Mouse (Mus musculus) spleen, adult 2 months (tissue): ENCODE results near the gene Immp2l. TPM values are rescaled to one million over a fixed set of nuclear protein-coding genes. Genes with fewer than 3 reads are reported as not detected.

Experiments
- DNase-seq, 2 experiments: peaks; one replicate each; pipeline versions ENCODE4 v3.0.0 to v3.0.0-alpha.2; 2012 to 2021; ENCODE audit warnings: low spot score in 2 of 2, low read depth in 1 of 2
- H3K27ac ChIP-seq: fragments of 200-500 bp; 2 replicates; pipeline ENCODE4 v1.5.1; 2012; ENCODE audit warnings: low read length, inconsistent platforms; ENCODE audit not compliant: insufficient read depth
- H3K27me3 ChIP-seq: fragments of 200-500 bp; 2 replicates; pipeline ENCODE4 v1.6.1; 2012; ENCODE audit warnings: mild to moderate bottlenecking, moderate library complexity, low read length, inconsistent platforms; ENCODE audit not compliant: control insufficient read depth, insufficient read depth
- H3K36me3 ChIP-seq: fragments of 200-500 bp; 2 replicates; pipeline ENCODE4 v1.6.1; 2012; ENCODE audit warnings: mild to moderate bottlenecking, low read length, inconsistent platforms; ENCODE audit not compliant: control insufficient read depth, insufficient read depth
- H3K4me1 ChIP-seq: fragments of 200-500 bp; 2 replicates; pipeline ENCODE4 v1.6.1; 2011; ENCODE audit warnings: inconsistent platforms; ENCODE audit not compliant: control insufficient read depth, insufficient read depth, insufficient read length
- H3K4me3 ChIP-seq: fragments of 200-500 bp; 2 replicates; pipeline ENCODE4 v1.5.1; 2011; ENCODE audit warnings: mild to moderate bottlenecking, inconsistent platforms; ENCODE audit not compliant: insufficient read depth, insufficient read length; ENCODE audit errors: extremely low read depth
- CTCF ChIP-seq: fragments of 200-500 bp; IDR thresholded peaks from 2 replicates; pipeline ENCODE4 v1.5.1; 2011; ENCODE audit warnings: mild to moderate bottlenecking, inconsistent platforms; ENCODE audit not compliant: insufficient read depth, insufficient read length, insufficient replicate concordance; ENCODE audit errors: extremely low read depth
- POLR2A ChIP-seq: fragments of 200-500 bp; IDR thresholded peaks from 2 replicates; pipeline ENCODE4 v1.6.1; 2011; ENCODE audit warnings: low read depth, low read length, inconsistent platforms
- WGBS: fragments of 180-500 bp; shearing (Covaris S2); methylation state at CpG from one replicate; pipeline ENCODE4 v1.1.7; 2018; 5-methylcytosine and 5-hydroxymethylcytosine counted together
- polyA plus RNA-seq: library from polyadenylated mRNA; depleted of rRNA; stranded (reverse); fragments of >200 nt; gene quantifications from 2 replicates; pipeline ENCODE4 v1.2.3, GENCODE M21; 2012

Gene Immp2l
- polyA plus RNA-seq, 1 experiment = 3.0 TPM

DNA sequence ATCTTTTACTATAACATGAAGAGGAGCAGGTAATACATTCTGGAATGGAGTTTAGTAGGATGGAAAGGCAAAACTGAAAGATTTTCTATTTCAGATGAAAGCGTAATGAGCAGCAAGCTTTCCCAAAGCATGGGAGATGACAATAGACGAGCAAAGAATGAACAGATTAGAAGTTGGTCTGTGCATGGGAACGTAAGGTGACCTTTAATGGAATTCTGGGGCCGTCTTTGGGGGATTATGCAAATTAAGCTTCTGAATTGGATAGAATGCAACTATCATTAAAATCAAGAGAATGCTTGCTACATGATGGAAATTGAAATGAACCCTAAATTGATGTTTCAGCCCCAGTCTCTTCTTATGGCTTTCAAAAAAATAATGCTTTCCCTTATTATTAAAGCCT is 619.4 kb downstream of the Immp2l start:
- H3K27ac ChIP-seq = no peak overlapping the region
- WGBS = 87% methylated on average over 4 of the region's 4 CpGs
- H3K4me1 ChIP-seq = no peaks in the 10 kb centered on the region
- H3K27me3 ChIP-seq = no peaks in the 10 kb centered on the region
- no peak for DNase-seq
- H3K4me3 ChIP-seq = no peak overlapping the region
- no peak for TF ChIP-seq CTCF
- no peak for TF ChIP-seq POLR2A
- H3K36me3 ChIP-seq = no peaks in the 10 kb centered on the region

GRCm38 (mm10) chr12:41644802-41645551 is 621.1 kb downstream of the Immp2l start:
- H3K4me3 ChIP-seq = no peak overlapping the region
- no peak overlapping the region for H3K27ac ChIP-seq
- no peaks in the 10 kb centered on the region for H3K4me1 ChIP-seq
- no peak for DNase-seq
- TF ChIP-seq POLR2A (no peak), CTCF (no peak)
- 71% methylated on average over 4 of the region's 4 CpGs for WGBS
- H3K27me3 ChIP-seq = no peaks in the 10 kb centered on the region
- H3K36me3 ChIP-seq = no peaks in the 10 kb centered on the region

DNA sequence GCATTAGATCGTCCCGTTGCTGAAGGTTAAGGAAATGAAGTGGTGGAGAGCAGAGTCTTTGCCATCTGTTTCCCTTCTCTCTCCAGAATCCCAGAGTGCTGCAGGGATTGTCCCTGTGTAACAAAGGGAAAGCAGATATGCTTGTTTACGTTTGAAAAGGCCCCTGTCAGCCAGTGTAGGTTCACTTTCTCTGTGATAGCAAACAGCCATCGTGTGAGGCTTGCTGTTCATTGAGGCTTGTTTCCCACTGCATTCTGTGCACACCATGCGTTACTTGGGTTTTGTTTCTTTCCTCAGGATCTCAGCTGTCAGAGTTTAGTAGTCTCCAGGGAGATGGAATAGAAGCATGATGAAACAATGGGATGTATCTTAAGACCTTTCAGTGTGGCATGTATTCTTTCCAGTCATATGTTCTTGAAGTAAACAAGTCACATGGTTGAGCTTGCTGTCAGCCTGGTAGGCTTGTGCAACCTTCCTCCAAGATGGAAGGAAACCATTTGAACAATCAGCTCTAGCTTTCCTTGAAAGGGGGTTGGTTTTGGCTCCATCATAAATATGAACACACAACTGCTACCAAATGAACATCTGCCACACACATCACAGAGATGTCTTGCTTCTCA is 623.2 kb downstream of the Immp2l start:
- Histone ChIP-seq H3K4me3 (no peak overlapping the region), H3K36me3 (no peaks in the 10 kb centered on the region), H3K27ac (no peak overlapping the region), H3K4me1 (no peaks in the 10 kb centered on the region), H3K27me3 (no peaks in the 10 kb centered on the region)
- no peak for DNase-seq
- 68% methylated on average over 5 of the region's 5 CpGs for WGBS
- TF ChIP-seq POLR2A (no peak), CTCF (no peak)

- no peak for TF ChIP-seq CTCF
- no peak for TF ChIP-seq POLR2A
- no peaks in the 10 kb centered on the region for H3K27me3 ChIP-seq
- H3K4me1 ChIP-seq = no peaks in the 10 kb centered on the region
- 81% methylated on average over 2 of the region's 2 CpGs for WGBS
- H3K36me3 ChIP-seq = no peaks in the 10 kb centered on the region
- DNase-seq = no peak
- no peak overlapping the region for H3K27ac ChIP-seq
- H3K4me3 ChIP-seq = no peak overlapping the region
These were observed 623.8 kb downstream of the Immp2l start for GRCm38 (mm10) chr12:41647675-41648074.

DNA sequence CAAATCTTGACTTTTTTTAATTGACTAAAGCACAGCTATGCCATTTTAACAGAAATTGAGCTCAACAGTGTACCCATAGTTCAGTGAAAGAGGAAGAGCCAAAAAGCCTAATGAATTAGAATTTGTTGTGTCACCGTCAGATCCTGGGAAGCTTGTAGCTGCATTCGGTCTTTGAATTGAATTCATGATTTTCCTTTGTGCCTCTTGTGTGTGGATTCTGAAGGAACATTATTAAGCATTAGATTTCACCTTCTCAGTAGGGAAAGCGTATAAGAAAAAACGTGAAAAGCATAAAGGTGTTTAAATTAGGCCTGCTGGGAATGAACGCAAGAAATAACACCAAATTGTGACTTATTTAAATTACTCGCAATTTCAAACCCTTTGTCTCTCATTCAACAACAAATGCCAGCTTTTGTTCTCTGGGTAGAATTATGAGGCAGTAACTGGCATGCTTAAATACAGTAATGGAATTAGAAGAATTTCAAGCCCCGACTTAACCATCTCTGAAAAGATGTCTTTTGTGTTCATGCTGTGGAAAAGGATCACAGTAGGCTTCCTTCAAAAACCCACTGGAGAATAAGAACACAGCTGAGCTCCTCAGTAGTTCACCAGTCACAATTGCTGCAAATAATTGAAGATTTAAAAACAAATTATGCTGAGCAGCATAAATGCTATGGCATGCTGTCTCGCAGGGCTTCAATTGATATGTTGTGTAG is 626.1 kb downstream of the Immp2l start:
- no peak overlapping the region for H3K27ac ChIP-seq
- 94% methylated on average over 8 of the region's 8 CpGs for WGBS
- no peaks in the 10 kb centered on the region for H3K36me3 ChIP-seq
- no peaks in the 10 kb centered on the region for H3K27me3 ChIP-seq
- no peak overlapping the region for H3K4me3 ChIP-seq
- TF ChIP-seq POLR2A = no peak
- no peak for TF ChIP-seq CTCF
- H3K4me1 ChIP-seq = no peaks in the 10 kb centered on the region
- DNase-seq = no peak

- H3K27ac ChIP-seq = no peak overlapping the region
- 90% methylated on average over 3 of the region's 3 CpGs for WGBS
- H3K4me1 ChIP-seq = no peaks in the 10 kb centered on the region
- TF ChIP-seq POLR2A = no peak
- no peak for TF ChIP-seq CTCF
- H3K27me3 ChIP-seq = no peaks in the 10 kb centered on the region
- H3K36me3 ChIP-seq = no peaks in the 10 kb centered on the region
- no peak overlapping the region for H3K4me3 ChIP-seq
- DNase-seq = no peak
These were observed 644.4 kb downstream of the Immp2l start for GRCm38 (mm10) chr12:41668280-41668679.

GRCm38 (mm10) chr12:41669481-41669880 is 645.6 kb downstream of the Immp2l start:
- no peak for TF ChIP-seq POLR2A
- Histone ChIP-seq H3K36me3 (no peaks in the 10 kb centered on the region), H3K27ac (no peak overlapping the region), H3K27me3 (no peaks in the 10 kb centered on the region), H3K4me1 (no peaks in the 10 kb centered on the region), H3K4me3 (no peak overlapping the region)
- 86% methylated on average over 1 of the region's 1 CpGs for WGBS
- DNase-seq = no peak
